Comparison of ENCODE assay signal across 15 mouse cellular contexts in genomic region chr3:26727526-26727925, GRCm38 (mm10).
"Had no signal": no experiment of that assay in that cellular context is flagged by ENCODE, and none has a peak within 500 bp of the region (broad histone marks: within the 10 kb centered on the region; RNA-seq: fewer than 3 reads in every experiment).

No protein-coding gene starts in this region.

- H3K4me3 ChIP-seq: neural tube, embryonic 13.5 days; neural tube, embryonic 15.5 days; stomach, embryonic 15.5 days had no signal

- H3K9me3 ChIP-seq: neural tube, embryonic 13.5 days; neural tube, embryonic 15.5 days; stomach, embryonic 15.5 days had no signal

- DNase-seq: retina, postnatal 1 day; right cerebral cortex, adult 18-20 months; right cerebral cortex, postnatal 14 days; right cerebral cortex, postnatal 25 days; right cerebral cortex, postnatal 4 days; spleen, adult 18-20 months; thymus, adult 18-20 months; thymus, postnatal 14 days; thymus, postnatal 25 days; thymus, postnatal 36 days; thymus, postnatal 4 days had no signal

- H3K4me1 ChIP-seq: neural tube, embryonic 13.5 days; neural tube, embryonic 15.5 days; stomach, embryonic 15.5 days had no signal

- H3K9ac ChIP-seq: neural tube, embryonic 13.5 days; neural tube, embryonic 15.5 days; stomach, embryonic 15.5 days had no signal

- H3K36me3 ChIP-seq: neural tube, embryonic 13.5 days; neural tube, embryonic 15.5 days; stomach, embryonic 15.5 days had no signal

- H3K4me2 ChIP-seq: neural tube, embryonic 13.5 days; neural tube, embryonic 15.5 days; stomach, embryonic 15.5 days had no signal

- H3K27ac ChIP-seq: neural tube, embryonic 13.5 days; neural tube, embryonic 15.5 days; stomach, embryonic 15.5 days; stomach, postnatal 0 days had no signal

- H3K27me3 ChIP-seq: neural tube, embryonic 13.5 days; neural tube, embryonic 15.5 days; stomach, embryonic 15.5 days had no signal
